ENCODE assay signal across 10 mouse cellular contexts in genomic region chr11:67373333-67373732, GRCm38 (mm10). TPM values are rescaled to one million over a fixed set of nuclear protein-coding genes. Genes with fewer than 3 reads are reported as not detected.
DNase-seq lines count a peak whose midpoint lies in the region; ATAC-seq and TF ChIP-seq lines count a peak whose summit lies in the region.
"Had no signal": no experiment of that assay in that cellular context is flagged by ENCODE, and none has a peak within 500 bp of the region (broad histone marks: within the 10 kb centered on the region; RNA-seq: fewer than 3 reads in every experiment).

No protein-coding gene starts in this region.

- no peaks in the 10 kb centered on the region for H3K79me2 ChIP-seq in heart, adult 2 months (replicated peaks; ENCODE audit: control insufficient read depth, insufficient read depth, low read length)

- H3K27ac ChIP-seq in heart, adult 2 months = no peak overlapping the region
- H3K27ac ChIP-seq in heart, embryonic 10.5 days = no peak overlapping the region
- H3K27ac ChIP-seq in kidney, postnatal 0 days = no peak overlapping the region

- 0 out of 2 replicates have a peak, but pooled peaks have one; percentile 25 for ATAC-seq in kidney, postnatal 0 days (replicated peaks; ENCODE audit: low FRiP score, low read depth)
- no peak; the same call in 1 of the 2 replicates for ATAC-seq in erythroblast, adult 5-6 weeks (replicated peaks; ENCODE audit: low FRiP score, poor library complexity, severe bottlenecking)

- H3K27me3 ChIP-seq in heart, adult 2 months (ENCODE audit: control insufficient read depth, insufficient read depth, low read length) = no peaks in the 10 kb centered on the region
- no peaks in the 10 kb centered on the region for H3K27me3 ChIP-seq in heart, embryonic 10.5 days (ENCODE audit: insufficient read depth, poor library complexity, severe bottlenecking)
- no peaks in the 10 kb centered on the region for H3K27me3 ChIP-seq in kidney, postnatal 0 days (ENCODE audit: insufficient read depth, low read length)

- no peak overlapping the region for H3K9ac ChIP-seq in heart, adult 2 months (ENCODE audit: low read depth, low read length)
- H3K9ac ChIP-seq in kidney, postnatal 0 days (ENCODE audit: low read depth, low read length) = no peak overlapping the region

- H3K4me1 ChIP-seq in heart, adult 2 months (ENCODE audit: control insufficient read depth, insufficient read depth, low read length) = no peaks in the 10 kb centered on the region
- no peaks in the 10 kb centered on the region for H3K4me1 ChIP-seq in heart, embryonic 10.5 days
- H3K4me1 ChIP-seq in kidney, postnatal 0 days (replicated peaks; ENCODE audit: insufficient read depth, low read length) = no peaks in the 10 kb centered on the region

- H3K4me2 ChIP-seq in kidney, postnatal 0 days (ENCODE audit: low read length) = no peak overlapping the region

- peak; percentile 85 for TF ChIP-seq CTCF in heart, adult 2 months (IDR thresholded peaks at IDR 0.05)
- peak; percentile 79 for TF ChIP-seq CTCF in kidney, postnatal 0 days (IDR thresholded peaks at IDR 0.05; ENCODE audit: low read depth)

- WGBS in heart, adult 2 months = 45% methylated on average over 2 of the region's 2 CpGs
- 56% methylated on average over 2 of the region's 2 CpGs for WGBS in heart, embryonic 10.5 days
- 62% methylated on average over 2 of the region's 2 CpGs for WGBS in kidney, postnatal 0 days

- no peaks in the 10 kb centered on the region for H3K36me3 ChIP-seq in heart, adult 2 months (ENCODE audit: control insufficient read depth, insufficient read depth, low read length)
- H3K36me3 ChIP-seq in heart, embryonic 10.5 days = no peaks in the 10 kb centered on the region
- no peaks in the 10 kb centered on the region for H3K36me3 ChIP-seq in kidney, postnatal 0 days (ENCODE audit: insufficient read depth, low read length)

- no peak for TF ChIP-seq POLR2A in heart, adult 2 months (IDR thresholded peaks at IDR 0.05; ENCODE audit: insufficient read depth, low read depth, low read length)

- TF ChIP-seq EP300 in heart, adult 2 months (IDR thresholded peaks at IDR 0.05; ENCODE audit: insufficient read depth, low read depth, low read length) = 0 out of 2 replicates have a peak, but pooled peaks have one; percentile 21

- DNase-seq in heart, adult 2 months = peak in 1 of 2 experiments; percentile 14
- no peak for DNase-seq in heart, embryonic 10.5 days (ENCODE audit: low spot score)
- DNase-seq in urinary bladder, adult 18-20 months (ENCODE audit: low spot score in 2 of 2) = peak; percentile 13 to 14
- no peak for DNase-seq in urinary bladder, postnatal 10 days (ENCODE audit: low spot score)
- DNase-seq in cerebellum, postnatal 14 days = peak; percentile 53 to 63
- DNase-seq in kidney, postnatal 0 days (ENCODE audit: low spot score) = peak; percentile 67
- peak; percentile 47 for DNase-seq in mesoderm, embryonic 11.5 days (ENCODE audit: low read depth, low spot score)

- intact Hi-C loops in heart, adult 2 months (cut with DNase I) = loop anchor here (2.0 kb wide), 2 partner anchors 273 to 303 kb away; no protein-coding TSS in a partner anchor

- H3K9me3 ChIP-seq in heart, embryonic 10.5 days = no peaks in the 10 kb centered on the region
- H3K9me3 ChIP-seq in kidney, postnatal 0 days (replicated peaks; ENCODE audit: low read length) = no peaks in the 10 kb centered on the region

- H3K4me3 ChIP-seq in heart, adult 2 months = no peak overlapping the region
- no peak overlapping the region for H3K4me3 ChIP-seq in heart, embryonic 10.5 days
- no peak overlapping the region for H3K4me3 ChIP-seq in kidney, postnatal 0 days (replicated peaks; ENCODE audit: low read depth, low read length)
- H3K4me3 ChIP-seq: myocyte had no signal

RNA-seq across cellular contexts. Expression of gene Myh13, which starts 51.9 kb away (rescaled TPM):
- total RNA-seq in heart, adult 2 months (2021) = under 1 TPM in 1 of 2 experiments, not detected in 1; 0.05 TPM
- not detected in 2 replicates for polyA plus RNA-seq in heart, adult 2 months (2012; rRNA removed)
- polyA plus RNA-seq in heart, embryonic 10.5 days (2016; fragmentation: Nextera tagmentation; extraction: Ambion mirVana) = 0.06 TPM in 1 of 2 replicates, not detected in the other
- polyA plus RNA-seq in kidney, postnatal 0 days (2015; fragmentation: Nextera tagmentation; extraction: Ambion mirVana) = not detected in 2 replicates
- not detected in 2 replicates for total RNA-seq in erythroblast, adult 5-6 weeks (2015; ENCODE audit: low replicate concordance)
- not detected in 2 replicates for total RNA-seq in erythroblast, adult 5-6 weeks (2017; ENCODE audit: low replicate concordance)
- polyA plus RNA-seq: intestine, embryonic 14.5 days had no signal

Comparison
In these comparisons a context has a peak if more than half of its experiments do, and no peak if none do; other contexts are left out.
1. DNase-seq: peak in urinary bladder, adult 18-20 months (2 of 2), cerebellum, postnatal 14 days (2 of 2), kidney, postnatal 0 days (single experiment) and mesoderm, embryonic 11.5 days (single experiment); none in heart, embryonic 10.5 days (single experiment) and urinary bladder, postnatal 10 days (single experiment).